Mouse (Mus musculus): ENCODE measurements around the gene Arap2.

The Arap2 gene

DNA sequence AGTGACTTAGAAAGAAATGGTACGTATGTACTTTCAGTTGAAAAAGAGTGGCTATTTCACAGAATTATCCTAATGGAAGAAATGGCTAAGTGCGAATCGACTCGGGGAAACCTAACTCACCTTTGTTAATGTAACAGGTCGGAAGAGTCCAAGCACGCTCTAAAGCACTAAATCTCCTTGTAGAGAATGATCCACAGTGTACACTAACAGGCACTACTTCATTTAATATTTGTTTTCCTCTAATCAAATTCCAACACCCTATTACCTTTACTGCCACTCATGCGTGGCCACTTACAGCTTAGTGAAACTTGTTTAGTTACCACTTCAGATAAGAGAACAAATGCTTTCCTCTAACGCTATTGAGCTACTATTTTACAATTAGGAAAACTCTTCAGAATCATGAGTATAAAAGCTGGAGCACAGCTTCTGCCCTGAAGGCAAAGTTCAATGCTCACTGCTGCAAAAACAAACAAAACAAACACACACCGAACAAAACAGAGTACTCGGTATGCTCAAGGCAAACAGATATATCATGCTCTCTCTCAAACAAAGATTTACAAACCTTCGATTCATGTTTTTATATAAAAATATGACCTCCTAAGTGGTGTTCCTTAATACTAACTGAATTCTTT is 143.0 kb downstream of the Arap2 start:
- DNase-seq (ENCODE audit: low read depth) = no peak

DNA sequence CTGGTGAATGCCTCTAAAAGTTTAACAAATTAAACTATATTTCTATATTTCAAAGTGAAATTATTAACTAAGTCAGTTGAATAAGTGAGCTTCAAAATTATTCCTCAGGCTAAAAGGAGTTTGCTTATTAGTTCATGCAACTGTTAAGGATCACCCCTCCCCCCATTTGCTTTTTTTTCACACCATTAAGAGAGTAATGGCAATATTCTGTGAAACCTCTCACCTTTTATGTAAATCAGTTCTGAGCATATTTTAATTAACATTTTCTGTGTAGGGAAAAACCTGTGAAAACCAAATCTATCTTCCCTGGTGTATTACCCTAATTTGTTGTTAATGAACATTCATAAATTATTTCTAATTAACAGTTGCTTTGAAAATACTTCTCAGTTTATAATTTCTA is 147.7 kb downstream of the Arap2 start:
- no peak for DNase-seq (ENCODE audit: low read depth)

DNA sequence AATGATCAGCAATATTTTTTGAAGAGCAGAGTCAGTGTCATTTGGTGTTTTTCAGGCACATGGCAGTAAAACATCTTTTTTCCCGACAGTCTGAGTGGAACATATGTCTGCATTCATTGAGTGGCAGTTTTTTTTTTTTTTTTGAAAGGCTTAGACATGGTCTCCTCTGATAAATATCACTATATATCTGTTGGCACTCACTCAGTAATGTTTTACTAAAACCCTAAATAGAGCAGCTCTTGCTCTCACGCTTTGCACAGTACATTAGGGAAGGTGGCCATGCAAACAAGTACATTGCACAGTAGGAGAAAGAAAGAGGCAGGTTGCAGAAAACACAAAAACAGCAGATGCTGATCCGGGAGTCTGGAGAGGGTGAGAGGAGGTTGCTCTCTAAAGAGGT is 154.0 kb downstream of the Arap2 start:
- no peak for DNase-seq (ENCODE audit: low read depth)

DNA sequence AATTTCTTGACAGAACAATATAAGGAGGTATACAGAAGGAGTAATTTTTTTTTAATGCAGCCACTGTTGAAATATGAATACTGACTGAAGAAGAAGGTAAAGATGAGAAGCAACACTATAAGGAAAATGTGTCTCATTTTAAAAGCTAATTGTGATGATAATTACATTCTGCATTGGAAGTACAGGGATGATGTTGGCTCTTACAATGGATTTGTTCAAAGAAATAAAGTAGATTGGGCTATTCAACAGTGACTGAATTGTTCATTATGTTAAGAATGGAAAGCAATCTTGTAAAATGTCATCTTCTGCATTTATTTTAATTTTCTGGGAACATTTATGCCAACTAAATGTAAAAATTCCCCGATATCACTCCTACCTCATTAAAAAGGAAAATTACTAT is 178.6 kb downstream of the Arap2 start:
- no peak for DNase-seq (ENCODE audit: low read depth)

DNA sequence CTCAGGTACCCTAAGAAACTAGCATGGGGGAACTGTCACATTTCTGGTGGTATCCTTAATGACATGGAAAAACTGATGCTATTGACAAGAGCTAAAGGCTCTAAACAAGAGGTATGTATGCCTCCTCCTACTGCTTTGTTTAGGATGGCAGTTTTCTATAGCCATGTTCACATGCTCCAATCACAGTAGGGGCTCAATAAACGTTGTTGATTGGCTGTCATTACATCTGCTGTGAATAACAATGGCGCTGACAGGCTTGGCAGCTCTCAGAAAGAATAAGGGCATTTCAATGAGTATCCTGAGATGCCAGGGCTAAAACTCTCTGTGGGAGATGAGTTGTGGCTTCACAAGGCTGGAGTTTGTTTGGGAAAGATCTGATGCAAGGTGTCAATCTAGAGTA is 183.3 kb downstream of the Arap2 start:
- DNase-seq (ENCODE audit: low read depth) = no peak

DNA sequence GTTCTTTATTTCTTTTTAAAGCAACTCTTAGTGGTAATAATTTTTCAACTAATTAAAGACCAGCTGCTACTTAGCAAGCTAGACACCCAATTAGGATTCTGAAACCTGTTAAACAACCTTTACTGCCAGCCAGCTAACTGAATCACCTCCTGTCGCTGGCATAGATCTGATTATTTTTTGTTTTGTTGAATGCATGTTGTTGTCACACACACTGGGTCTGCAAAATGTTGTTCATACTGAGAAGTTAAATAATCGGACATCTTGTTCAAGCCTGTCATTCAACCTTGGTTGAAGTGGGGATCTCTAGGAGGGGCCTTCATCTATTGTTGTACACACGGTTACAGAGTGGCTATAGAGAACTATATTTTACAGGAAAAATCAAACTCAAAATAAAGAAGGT is 184.3 kb downstream of the Arap2 start:
- no peak for DNase-seq (ENCODE audit: low read depth)

DNA sequence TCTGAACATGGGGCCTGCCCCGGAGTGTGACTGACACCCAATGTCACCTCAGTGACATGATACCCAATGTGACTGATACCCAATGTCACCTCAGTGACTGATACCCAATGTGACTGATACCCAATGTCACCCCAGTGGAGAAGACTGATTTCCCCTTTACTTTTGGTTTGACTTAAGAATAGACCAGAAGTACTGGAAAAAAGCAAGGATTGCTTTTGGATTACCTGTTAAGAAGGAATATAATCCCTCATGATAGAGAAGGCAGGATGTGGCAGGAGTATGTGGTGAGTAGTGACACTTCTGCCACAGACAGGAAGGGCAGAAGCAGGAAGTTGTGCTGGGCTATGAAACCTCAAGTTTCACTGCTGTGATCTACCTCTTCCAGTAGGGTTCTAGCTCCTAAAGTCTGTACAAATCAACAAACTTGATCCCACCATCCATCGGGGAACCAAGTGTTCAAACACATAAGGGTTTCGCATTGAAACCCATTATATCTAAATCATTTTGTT is 191.6 kb downstream of the Arap2 start:
- peak; percentile 54 for DNase-seq (ENCODE audit: low read depth)

All from 416B (cell line).